Mouse (Mus musculus): ENCODE results near the gene Trnt1. TPM values are rescaled to one million over a fixed set of nuclear protein-coding genes. Genes with fewer than 3 reads are reported as not detected.

Gene Trnt1
- total RNA-seq (2015) = 27.9 and 35.9 TPM in 2 replicates
- 50.4 and 52.2 TPM in 2 replicates for total RNA-seq (2017)

- ATAC-seq (ENCODE audit: poor library complexity, severe bottlenecking) = peak; percentile 100
Measured at GRCm38 (mm10) chr6:106768640-106769289, at the start of gene Trnt1. Gene Trnt1, plus strand, starts transcription at chr6:106769120.

DNA sequence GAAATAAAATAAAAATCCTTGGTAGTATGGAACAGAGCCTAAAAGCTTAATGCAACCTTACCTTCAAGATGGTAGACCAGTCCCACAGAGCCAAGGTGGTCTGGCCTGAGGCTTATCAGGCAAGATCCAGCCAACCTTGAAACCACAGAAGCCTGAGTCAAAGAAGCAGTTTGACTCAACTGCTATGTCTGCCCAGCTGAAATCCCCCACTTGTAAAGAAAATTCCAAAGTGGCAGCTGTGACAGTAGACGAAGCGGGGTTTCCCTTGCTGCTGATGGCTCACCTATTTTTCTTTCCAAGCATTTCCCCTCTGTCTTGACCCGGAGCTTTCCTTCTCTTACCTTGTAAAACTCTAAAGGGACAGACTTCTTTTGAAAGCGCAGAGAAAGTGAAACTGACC lies 43.3 kb upstream of the Trnt1 start:
- no peak for ATAC-seq (ENCODE audit: poor library complexity, severe bottlenecking)

- ATAC-seq (ENCODE audit: poor library complexity, severe bottlenecking) = peak; percentile 56
Measured at GRCm38 (mm10) chr6:106726078-106726477, 42.8 kb upstream of the Trnt1 start.

- ATAC-seq (ENCODE audit: poor library complexity, severe bottlenecking) = no peak
Measured at GRCm38 (mm10) chr6:106727703-106728102, 41.2 kb upstream of the Trnt1 start.

GRCm38 (mm10) chr6:106729682-106730314 lies 39.1 kb upstream of the Trnt1 start:
- no peak for ATAC-seq (ENCODE audit: poor library complexity, severe bottlenecking)

GRCm38 (mm10) chr6:106732563-106732962 lies 36.4 kb upstream of the Trnt1 start:
- ATAC-seq (ENCODE audit: poor library complexity, severe bottlenecking) = peak; percentile 66

GRCm38 (mm10) chr6:106738229-106738628 lies 30.7 kb upstream of the Trnt1 start:
- ATAC-seq (ENCODE audit: poor library complexity, severe bottlenecking) = no peak

DNA sequence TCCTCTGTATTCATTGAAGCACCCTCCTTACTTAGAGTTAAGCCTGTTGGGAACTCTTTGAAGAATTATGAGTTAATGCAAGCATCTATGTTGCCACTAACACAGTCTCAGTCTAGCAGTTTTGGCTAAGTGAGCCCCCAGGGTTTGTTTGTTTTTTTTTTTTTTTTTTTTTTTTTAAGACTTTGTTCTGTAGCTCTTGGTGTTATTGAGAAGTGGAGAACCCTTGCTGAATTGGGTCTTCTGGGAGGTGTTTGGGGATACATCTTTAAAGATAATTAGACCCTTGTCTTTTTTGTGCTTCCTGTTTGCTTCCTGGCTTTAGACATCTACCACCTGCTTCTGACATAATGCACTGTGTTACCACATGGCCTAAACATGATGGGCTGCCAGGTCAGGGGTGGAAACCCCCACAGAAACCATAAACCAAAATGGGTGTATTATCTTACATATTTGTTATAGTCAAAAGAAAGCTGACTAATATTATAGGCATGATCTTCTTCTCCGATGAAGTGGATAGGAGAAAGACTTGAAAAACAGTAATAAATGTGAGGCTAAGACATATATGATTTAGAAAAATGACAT lies 28.6 kb upstream of the Trnt1 start:
- no peak for ATAC-seq (ENCODE audit: poor library complexity, severe bottlenecking)

DNA sequence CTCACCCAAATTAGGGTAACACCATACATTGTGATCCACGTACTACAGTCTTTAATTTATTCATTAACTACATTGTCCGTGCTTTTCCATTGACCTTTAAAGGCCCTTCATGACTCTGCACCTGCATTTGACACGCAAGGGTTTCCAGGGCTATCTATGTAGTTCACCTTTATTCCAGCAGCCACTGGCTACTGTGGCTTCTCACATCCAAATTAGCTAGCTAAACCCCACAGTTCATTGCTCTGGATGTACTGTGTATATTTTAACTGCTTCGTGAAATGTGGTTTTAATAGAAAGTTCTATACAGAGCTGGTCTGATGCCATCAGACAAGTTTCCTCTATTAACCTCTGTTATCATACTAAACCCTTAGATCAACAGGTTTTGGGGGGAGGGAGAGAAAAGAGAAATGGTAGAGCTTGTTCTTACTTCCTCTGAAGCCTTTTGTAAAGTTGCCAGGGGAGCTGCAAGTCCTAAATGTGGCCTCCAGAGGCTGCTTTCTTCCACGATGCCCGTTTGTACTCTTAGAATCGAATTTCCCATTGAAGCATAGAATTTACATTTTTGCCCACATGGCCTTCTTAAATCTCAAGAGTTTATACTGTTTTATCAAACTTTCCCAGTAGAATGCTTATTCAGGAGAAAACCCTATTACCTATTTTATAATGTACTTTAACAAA lies 25.2 kb upstream of the Trnt1 start:
- ATAC-seq (ENCODE audit: poor library complexity, severe bottlenecking) = peak; percentile 44; the same call in 1 of the 2 replicates

DNA sequence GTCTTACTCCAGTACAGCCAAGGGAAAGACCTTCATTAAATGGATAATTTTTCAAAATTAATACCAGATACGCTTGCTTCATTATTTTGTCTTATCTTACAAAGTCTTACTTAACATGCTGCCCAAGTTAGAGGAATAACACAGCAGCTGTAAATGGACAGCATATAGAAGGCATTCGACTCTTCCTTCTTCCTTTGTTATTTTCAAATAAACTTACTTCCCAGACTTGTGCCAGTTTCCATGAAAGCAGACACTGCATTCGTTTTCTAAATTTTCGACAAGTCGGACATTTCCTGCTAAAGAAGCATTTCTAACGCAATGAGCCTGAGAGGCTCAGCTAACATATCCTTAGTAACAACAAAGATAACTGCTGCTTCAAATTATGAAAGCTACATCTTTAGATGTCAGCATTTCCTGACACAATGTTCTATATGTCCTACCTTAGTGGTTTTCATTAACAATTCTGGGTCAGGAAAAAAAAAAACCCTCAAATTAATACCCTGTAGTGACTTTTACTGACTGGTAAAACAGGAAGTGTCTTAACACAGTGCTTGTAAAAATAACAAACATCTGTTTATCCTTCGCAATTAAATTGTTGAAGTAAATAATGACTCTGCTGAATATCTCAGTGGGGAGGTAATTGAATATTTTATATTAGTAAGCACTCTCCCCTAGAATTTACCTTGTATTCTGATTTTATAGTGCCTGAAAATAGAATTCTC lies 23.1 kb upstream of the Trnt1 start:
- no peak for ATAC-seq (ENCODE audit: poor library complexity, severe bottlenecking)

DNA sequence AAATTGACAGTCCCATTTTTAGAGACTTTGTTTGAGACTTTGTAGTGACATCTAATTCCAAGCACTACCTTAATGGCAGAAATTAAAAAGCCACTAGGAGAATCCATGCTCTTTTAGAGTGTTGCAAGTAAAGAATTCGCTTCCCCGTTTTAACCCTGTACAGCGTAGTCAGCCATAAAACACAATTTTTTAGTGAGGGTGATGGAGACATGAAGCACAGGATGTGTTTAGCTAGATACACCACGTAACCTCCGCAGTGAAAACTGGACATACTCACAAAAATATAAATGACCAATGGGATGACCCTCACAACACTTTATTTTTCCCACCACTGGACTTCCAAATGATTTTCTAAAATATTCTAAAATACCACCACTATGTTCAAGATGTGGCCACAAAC lies 21.7 kb upstream of the Trnt1 start:
- ATAC-seq (ENCODE audit: poor library complexity, severe bottlenecking) = no peak

GRCm38 (mm10) chr6:106747804-106748203 lies 21.1 kb upstream of the Trnt1 start:
- ATAC-seq (ENCODE audit: poor library complexity, severe bottlenecking) = no peak

DNA sequence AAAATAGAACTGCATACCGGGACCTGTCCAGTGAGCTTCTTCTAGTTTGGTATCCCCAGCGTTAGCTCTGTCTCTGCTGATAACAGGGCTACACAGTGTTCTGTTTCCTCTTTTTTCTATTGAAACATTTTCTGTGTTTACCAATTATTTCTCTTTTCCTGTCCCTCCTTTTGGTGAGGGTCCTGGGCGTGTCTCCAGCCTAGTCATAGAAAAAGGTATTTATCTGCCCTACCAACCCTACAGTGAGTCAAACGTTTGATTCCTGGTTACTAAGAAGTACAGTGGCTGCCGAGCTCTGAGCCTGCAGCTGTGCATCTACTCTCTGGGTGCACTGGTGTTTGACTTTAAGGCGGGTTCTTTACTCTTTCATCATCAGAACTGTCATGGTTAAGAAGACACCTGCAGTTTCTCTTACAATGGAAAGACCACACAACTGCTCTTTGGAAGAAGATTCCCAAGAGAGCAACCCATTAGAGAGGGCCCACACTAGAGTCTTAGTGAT lies 20.0 kb upstream of the Trnt1 start, which contains the start of gene Il5ra:
TSS of gene Il5ra (minus strand) at position 151 of the 502 bp plus-strand sequence.
- ATAC-seq (ENCODE audit: poor library complexity, severe bottlenecking) = peak; percentile 69

DNA sequence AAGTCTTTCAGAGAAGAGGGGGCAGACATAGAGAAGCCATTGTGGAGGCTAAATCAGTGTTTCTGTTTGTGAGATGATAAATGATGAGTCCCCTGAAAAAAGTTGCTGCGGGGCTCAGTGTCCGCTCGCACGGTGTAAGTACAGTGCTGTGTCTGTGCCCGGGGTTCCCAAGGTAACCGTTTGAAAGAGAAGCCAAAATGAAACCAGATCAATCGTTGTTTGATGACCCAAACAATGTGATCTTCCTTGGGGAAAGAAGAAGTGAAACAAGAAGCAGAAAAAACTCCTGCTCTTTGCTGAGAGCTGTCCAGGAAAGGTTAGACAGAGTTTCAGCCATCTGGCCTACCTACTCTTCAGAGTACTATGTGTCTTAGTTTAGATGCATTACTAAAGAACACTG lies 18.6 kb upstream of the Trnt1 start:
- ATAC-seq (ENCODE audit: poor library complexity, severe bottlenecking) = peak; percentile 65

DNA sequence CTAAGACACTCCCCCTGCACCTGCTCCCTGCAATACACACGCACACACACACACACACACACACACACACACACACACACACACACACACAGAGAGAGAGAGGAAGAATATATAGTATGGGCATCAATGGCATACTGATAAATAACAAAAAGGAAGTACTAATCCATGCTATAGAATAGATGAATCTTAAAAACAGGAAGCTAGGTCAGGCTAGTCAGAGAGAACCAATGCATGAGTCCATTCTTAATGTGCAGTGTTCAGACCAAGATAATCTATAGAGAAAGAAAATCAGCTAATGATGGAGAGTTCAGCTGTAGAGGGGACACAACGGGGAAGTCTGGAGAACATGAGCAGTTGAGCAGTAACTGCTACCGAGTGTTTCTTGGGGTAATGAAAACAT lies 10.6 kb upstream of the Trnt1 start:
- ATAC-seq (ENCODE audit: poor library complexity, severe bottlenecking) = peak; percentile 59

- ATAC-seq (ENCODE audit: poor library complexity, severe bottlenecking) = peak; percentile 81
Measured at GRCm38 (mm10) chr6:106760473-106761218, 8.3 kb upstream of the Trnt1 start.

- peak; percentile 64 for ATAC-seq (ENCODE audit: poor library complexity, severe bottlenecking)
Measured at GRCm38 (mm10) chr6:106761486-106761885, 7.4 kb upstream of the Trnt1 start.

GRCm38 (mm10) chr6:106765892-106766291 lies 3.0 kb upstream of the Trnt1 start:
- ATAC-seq (ENCODE audit: poor library complexity, severe bottlenecking) = no peak

- no peak for ATAC-seq (ENCODE audit: poor library complexity, severe bottlenecking)
Measured at GRCm38 (mm10) chr6:106766774-106767173, 2.1 kb upstream of the Trnt1 start.

- peak; percentile 49 for ATAC-seq (ENCODE audit: poor library complexity, severe bottlenecking)
Measured at GRCm38 (mm10) chr6:106769290-106769866, 458 bp downstream of the Trnt1 start.
